Mouse (Mus musculus) limb, embryonic 11.5 days (tissue): ENCODE measurements at regions not wholly inside any gene's neighbourhood (a gene's known extent, or its start where the extent isn't known, plus 50 kb on each side); places are given as distances from the start of the nearest gene placed in this dataset.
"Not testable (repeated sequence)": the region's sequence is repeated elsewhere in the genome, so short reads cannot be mapped to it uniquely, and the experiment has no call there.

ENCODE experiments used
- ATAC-seq: fragments of 200-750 bp; cut with Nextera tagmentation; 2 replicates; pipeline ENCODE4 v1.8.0; 2017; ENCODE audit warnings: low read depth; ENCODE audit not compliant: insufficient number of reproducible peaks, low FRiP score, low TSS enrichment
- DNase-seq: peaks from one replicate; pipeline ENCODE4 v3.0.0-alpha.2; 2015; ENCODE audit warnings: low spot score
- H3K27ac ChIP-seq: fragments of 300-500 bp; sonication (generic); replicated peaks from 2 replicates; pipeline ENCODE4 v1.5.1; 2014; ENCODE audit warnings: low read depth, mild to moderate bottlenecking, low read length
- H3K27me3 ChIP-seq: fragments of 300-500 bp; sonication (generic); 2 replicates; pipeline ENCODE4 v1.6.1; 2014; ENCODE audit warnings: mild to moderate bottlenecking, low read length, mixed read lengths; ENCODE audit not compliant: control insufficient read depth, insufficient read depth
- H3K36me3 ChIP-seq: fragments of 300-500 bp; sonication (generic); 2 replicates; pipeline ENCODE4 v1.6.1; 2014; ENCODE audit warnings: mild to moderate bottlenecking, low read length, moderate library complexity, mixed read lengths; ENCODE audit not compliant: control insufficient read depth, insufficient read depth
- H3K4me1 ChIP-seq: fragments of 300-500 bp; sonication (generic); 2 replicates; pipeline ENCODE4 v1.6.1; 2014; ENCODE audit warnings: low read length, mixed read lengths; ENCODE audit not compliant: control insufficient read depth, insufficient read depth
- H3K4me2 ChIP-seq: fragments of 300-500 bp; sonication (generic); 2 replicates; pipeline ENCODE4 v1.6.1; 2014; ENCODE audit warnings: low read depth, mild to moderate bottlenecking, moderate library complexity; ENCODE audit not compliant: severe bottlenecking
- H3K4me3 ChIP-seq: fragments of 300-500 bp; sonication (generic); 2 replicates; pipeline ENCODE4 v1.5.1; 2014; ENCODE audit warnings: low read depth, low read length
- H3K9ac ChIP-seq: fragments of 300-500 bp; sonication (generic); 2 replicates; pipeline ENCODE4 v1.6.1; 2014; ENCODE audit warnings: mild to moderate bottlenecking, low read length
- H3K9me3 ChIP-seq: fragments of 300-500 bp; sonication (generic); 2 replicates; pipeline ENCODE4 v1.6.1; 2016; ENCODE audit warnings: low read length; ENCODE audit not compliant: control insufficient read depth
- WGBS: fragments of 180-500 bp; shearing (Covaris S2); extraction: QIAGEN DNeasy Blood & Tissue Kit; methylation state at CpG from one replicate; pipeline ENCODE4 v1.1.7; 2014; 5-methylcytosine and 5-hydroxymethylcytosine counted together

DNA sequence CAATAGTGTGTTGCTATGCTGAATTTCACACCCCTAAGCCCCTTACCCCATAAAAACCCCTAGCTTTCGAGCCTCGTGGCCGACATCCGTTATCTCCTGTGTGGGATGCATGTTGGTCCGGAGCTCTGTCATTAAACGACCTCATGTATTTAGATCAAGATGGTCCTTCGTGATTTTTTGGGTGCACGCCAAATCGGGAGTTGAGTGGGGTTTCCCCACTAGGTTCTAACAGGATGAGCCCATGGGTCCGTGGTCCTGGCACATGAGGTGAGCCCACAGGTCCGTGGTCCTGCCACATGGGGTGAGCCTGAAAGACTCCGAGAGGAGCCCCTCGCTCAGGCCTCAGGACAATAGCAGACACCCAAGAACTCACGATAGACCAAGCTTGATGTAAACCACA lies 79.2 kb downstream of the Tmem17 start:
- not testable (repeated sequence) for ATAC-seq, H3K4me2 ChIP-seq, H3K36me3 ChIP-seq, H3K4me3 ChIP-seq, H3K4me1 ChIP-seq, DNase-seq, H3K27ac ChIP-seq, H3K9ac ChIP-seq, H3K27me3 ChIP-seq, H3K9me3 ChIP-seq
- 93% methylated on average over 14 of the region's 14 CpGs for WGBS

DNA sequence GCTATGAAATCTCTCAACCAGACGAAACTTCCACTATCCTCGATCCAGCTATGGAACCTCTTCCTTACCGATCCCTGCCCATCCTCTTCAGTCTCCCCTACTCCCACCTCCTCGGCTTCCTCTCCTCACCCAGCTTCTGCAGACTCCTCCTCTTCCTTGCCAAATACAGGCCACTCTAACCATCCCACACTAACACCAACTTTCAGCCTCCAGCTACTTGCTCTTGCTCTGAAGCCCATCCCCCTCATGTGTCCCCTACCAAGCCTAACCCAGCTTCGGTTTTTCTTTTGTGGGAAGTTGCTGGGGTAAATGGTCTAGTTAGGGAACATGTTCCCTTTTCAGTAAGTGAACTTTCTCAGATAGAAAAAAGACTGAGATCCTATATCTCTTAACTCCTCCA lies 80.8 kb downstream of the Tmem17 start:
- DNase-seq (no peak), ATAC-seq (no peak)
- Histone ChIP-seq H3K4me2 (no peak overlapping the region), H3K36me3 (no peaks in the 10 kb centered on the region), H3K9ac (no peak overlapping the region), H3K4me3 (no peak overlapping the region), H3K9me3 (no peaks in the 10 kb centered on the region), H3K4me1 (0 out of 2 replicates have a peak, but pooled peaks cover 2% of the 10 kb centered on the region), H3K27ac (no peak overlapping the region), H3K27me3 (no peaks in the 10 kb centered on the region)
- 92% methylated on average over 5 of the region's 5 CpGs for WGBS

DNA sequence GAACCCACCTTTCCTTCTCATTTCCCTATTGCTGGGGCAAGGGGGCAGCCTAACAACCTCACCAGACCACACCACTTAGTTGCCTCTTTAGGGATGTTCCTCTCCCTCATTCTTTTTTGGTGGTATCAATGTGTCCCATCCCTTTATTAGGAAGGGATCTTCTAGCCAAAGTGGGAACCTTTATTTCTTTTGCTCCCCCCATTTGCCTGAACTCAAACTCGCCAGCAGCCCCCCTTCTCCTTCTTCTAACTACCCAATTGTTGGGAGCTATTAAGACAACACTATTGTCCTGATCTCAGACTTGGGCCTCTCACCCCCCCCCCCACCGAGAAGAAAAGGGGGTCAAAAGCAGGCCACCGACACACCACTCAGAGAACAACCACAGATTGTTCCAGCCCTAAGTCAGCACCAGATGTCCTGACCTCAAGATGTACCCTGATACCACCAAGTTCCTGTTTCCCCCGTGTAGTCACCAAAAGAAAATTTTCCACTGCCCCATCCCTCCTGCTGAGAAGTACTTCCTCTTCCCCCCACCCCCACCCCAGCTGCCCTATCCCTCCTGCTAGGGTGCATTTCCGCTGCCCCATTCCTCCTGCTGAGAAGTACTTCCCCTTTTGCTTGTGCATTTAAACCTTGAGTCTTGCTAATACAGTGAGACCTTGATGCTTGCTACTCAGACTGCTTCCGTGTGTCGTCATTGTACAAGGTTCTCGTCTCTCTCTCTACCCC lies 84.4 kb downstream of the Tmem17 start:
- Histone ChIP-seq H3K27ac (no peak overlapping the region), H3K36me3 (no peaks in the 10 kb centered on the region), H3K27me3 (no peaks in the 10 kb centered on the region), H3K4me3 (no peak overlapping the region), H3K4me1 (no peaks in the 10 kb centered on the region), H3K9ac (no peak overlapping the region), H3K4me2 (no peak overlapping the region), H3K9me3 (no peaks in the 10 kb centered on the region)
- WGBS: 89% methylated on average over 8 of the region's 8 CpGs
- ATAC-seq (no peak), DNase-seq (no peak)

DNA sequence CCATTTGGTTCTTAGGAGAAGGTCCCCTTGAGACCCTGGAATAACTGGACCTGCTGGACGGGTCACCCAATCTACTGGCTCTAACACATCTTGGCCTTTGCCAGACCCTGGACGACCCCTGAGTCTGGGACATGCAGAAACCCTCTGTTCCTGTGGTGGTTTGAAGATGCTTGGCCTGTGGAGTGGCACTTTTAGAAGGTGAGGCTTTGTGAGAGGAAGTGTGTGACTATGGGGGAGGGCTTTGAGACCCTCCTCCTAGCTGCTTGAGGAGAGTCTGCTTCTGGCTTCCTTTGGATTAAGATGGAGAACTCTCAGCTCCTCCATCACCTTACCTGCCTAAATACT lies 84.9 kb downstream of the Tmem17 start:
- H3K27ac ChIP-seq: no peak overlapping the region
- 86% methylated on average over 2 of the region's 2 CpGs for WGBS
- H3K36me3 ChIP-seq: no peaks in the 10 kb centered on the region
- H3K9ac ChIP-seq: no peak overlapping the region
- H3K4me3 ChIP-seq: no peak overlapping the region
- ATAC-seq (no peak), DNase-seq (no peak)
- no peaks in the 10 kb centered on the region for H3K4me1 ChIP-seq
- no peaks in the 10 kb centered on the region for H3K9me3 ChIP-seq
- H3K4me2 ChIP-seq: no peak overlapping the region
- no peaks in the 10 kb centered on the region for H3K27me3 ChIP-seq

DNA sequence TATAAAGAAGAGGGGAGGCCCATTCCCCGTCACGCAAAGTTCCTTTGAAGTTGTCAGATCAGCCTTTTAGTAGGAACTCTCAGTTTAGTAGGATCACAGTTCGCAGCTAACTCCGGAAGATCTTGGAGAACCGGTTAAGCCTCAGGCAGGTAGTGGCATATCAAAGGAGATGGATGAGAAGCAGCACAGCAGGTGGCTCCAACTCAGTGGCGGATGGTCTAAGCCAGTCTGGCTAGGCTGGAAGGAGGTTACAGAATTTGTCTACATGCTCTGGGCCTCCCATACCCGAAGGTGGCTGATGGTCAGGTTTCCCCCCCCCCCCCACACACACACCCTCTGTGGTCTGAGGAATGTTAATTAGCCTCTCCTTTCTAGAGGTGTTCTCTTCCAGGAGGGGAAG lies 88.5 kb downstream of the Tmem17 start:
- 52% methylated on average over 7 of the region's 7 CpGs for WGBS
- Histone ChIP-seq H3K36me3 (no peaks in the 10 kb centered on the region), H3K27me3 (no peaks in the 10 kb centered on the region), H3K9me3 (no peaks in the 10 kb centered on the region), H3K4me2 (no peak overlapping the region), H3K9ac (no peak overlapping the region), H3K4me1 (no peaks in the 10 kb centered on the region), H3K27ac (no peak overlapping the region), H3K4me3 (no peak overlapping the region)
- DNase-seq (no peak), ATAC-seq (no peak)

DNA sequence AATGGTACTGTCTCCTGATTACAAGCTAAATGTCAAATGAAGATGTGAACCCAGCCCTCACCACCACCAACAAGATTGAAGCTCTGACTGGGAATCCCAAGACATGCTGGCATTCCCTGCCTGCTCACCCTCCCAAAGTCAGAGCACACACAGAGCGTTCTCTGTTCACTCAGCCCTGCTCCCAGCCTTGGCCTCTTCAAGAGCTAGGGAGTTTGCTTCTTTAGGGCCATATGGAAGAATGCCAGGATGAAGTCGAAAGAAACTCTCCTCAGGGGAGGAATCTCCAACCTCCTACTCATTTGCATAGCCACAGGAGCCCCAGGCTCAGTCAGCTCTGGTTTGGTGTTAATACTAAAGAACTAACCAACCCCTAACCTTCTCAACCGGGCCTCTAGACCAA lies 90.1 kb downstream of the Tmem17 start:
- Histone ChIP-seq H3K36me3 (no peaks in the 10 kb centered on the region), H3K9me3 (no peaks in the 10 kb centered on the region), H3K9ac (no peak overlapping the region), H3K27ac (no peak overlapping the region), H3K4me1 (no peaks in the 10 kb centered on the region), H3K4me2 (no peak overlapping the region), H3K4me3 (no peak overlapping the region), H3K27me3 (no peaks in the 10 kb centered on the region)
- WGBS: 24% methylated on average over 3 of the region's 3 CpGs
- ATAC-seq (no peak), DNase-seq (no peak)

DNA sequence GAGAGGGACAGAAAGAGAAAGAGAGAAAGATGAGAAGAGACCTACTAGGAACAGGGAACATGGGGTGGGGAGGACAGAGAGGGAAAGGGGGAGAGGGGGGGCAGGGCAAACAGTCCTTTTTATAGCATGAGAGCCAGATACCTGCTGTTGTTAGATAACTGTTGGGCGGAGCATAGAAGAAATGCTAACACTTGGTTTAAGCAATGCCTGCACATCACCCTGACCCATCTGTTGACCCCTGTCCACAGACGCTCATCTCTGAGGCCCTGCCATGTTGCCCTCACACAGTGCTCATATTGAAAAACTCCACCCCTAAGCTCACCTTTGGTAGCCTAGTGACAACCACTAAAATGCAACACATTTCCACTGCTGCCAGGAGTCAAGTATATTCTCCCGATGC lies 90.7 kb downstream of the Tmem17 start:
- DNase-seq: no peak
- 81% methylated on average over 3 of the region's 3 CpGs for WGBS
- H3K4me3 ChIP-seq: no peak overlapping the region
- H3K9me3 ChIP-seq: no peaks in the 10 kb centered on the region
- no peak overlapping the region for H3K4me2 ChIP-seq
- H3K4me1 ChIP-seq: no peaks in the 10 kb centered on the region
- no peaks in the 10 kb centered on the region for H3K27me3 ChIP-seq
- H3K36me3 ChIP-seq: no peaks in the 10 kb centered on the region
- no peak for ATAC-seq
- H3K9ac ChIP-seq: no peak overlapping the region
- no peak overlapping the region for H3K27ac ChIP-seq

DNA sequence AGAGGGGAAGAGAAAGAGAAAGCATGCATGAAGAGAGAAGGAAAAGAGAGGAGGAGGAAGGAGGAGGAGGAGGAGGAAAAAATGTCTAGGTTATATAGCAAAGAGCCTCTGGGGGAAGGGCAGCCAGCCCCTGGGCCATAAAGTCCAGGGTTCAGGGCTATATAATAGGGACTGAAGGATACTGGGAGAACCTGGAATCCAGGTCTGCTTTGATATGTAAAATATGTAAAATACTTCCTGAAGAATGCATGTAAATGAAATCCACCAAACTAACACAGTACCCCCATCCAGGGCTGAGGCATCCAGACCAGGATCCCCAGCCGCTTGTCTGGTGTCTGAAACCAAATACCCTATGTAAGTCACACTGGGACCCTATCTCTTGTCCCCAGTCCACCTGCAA lies 91.5 kb downstream of the Tmem17 start:
- no peak overlapping the region for H3K27ac ChIP-seq
- H3K4me3 ChIP-seq: no peak overlapping the region
- DNase-seq (no peak), ATAC-seq (no peak)
- 75% methylated on average over 1 of the region's 1 CpGs for WGBS
- no peak overlapping the region for H3K4me2 ChIP-seq
- H3K9ac ChIP-seq: no peak overlapping the region
- H3K9me3 ChIP-seq: no peaks in the 10 kb centered on the region
- no peaks in the 10 kb centered on the region for H3K27me3 ChIP-seq
- no peaks in the 10 kb centered on the region for H3K36me3 ChIP-seq
- H3K4me1 ChIP-seq: no peaks in the 10 kb centered on the region

DNA sequence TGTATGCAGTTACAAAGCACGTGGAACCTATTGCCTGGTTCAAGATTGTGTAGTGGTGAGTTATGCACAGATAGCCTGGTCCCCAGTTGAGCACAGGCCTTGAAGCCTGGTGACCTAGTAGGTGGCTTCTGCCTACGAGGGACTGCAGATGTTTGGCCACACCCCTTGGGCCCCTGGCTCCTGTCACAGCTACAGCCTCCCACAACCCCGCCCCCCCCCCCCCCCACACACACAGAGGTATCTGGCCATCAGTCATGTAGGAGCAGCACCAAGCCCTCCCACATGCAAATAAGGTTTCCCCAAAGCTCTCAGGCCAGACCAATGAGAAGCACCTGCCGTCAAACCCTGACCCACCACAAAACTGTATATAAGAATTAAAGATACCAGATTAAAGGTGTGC lies 94.5 kb downstream of the Tmem17 start:
- Histone ChIP-seq H3K4me1 (peaks cover 12% of the 10 kb centered on the region), H3K27me3 (no peaks in the 10 kb centered on the region), H3K4me3 (no peak overlapping the region), H3K4me2 (no peak overlapping the region), H3K27ac (no peak overlapping the region), H3K9ac (no peak overlapping the region), H3K9me3 (no peaks in the 10 kb centered on the region), H3K36me3 (no peaks in the 10 kb centered on the region)
- no peak for DNase-seq
- ATAC-seq: no peak
- WGBS: 55% methylated on average over 4 of the region's 4 CpGs
